Mouse (Mus musculus) megakaryocyte, embryonic 14.5 days (primary cell): Measurements from ENCODE around the gene Dnajc13.

Experiments used
- FLI1 ChIP-seq: IDR thresholded peaks from 2 replicates; pipeline ENCODE4 v1.6.1; 2012; ENCODE audit warnings: low read length, inconsistent platforms, mixed read lengths
- GATA1 ChIP-seq: IDR thresholded peaks from 3 replicates; pipeline ENCODE4 v1.6.1; 2012; ENCODE audit warnings: mixed read lengths, low read length, inconsistent platforms, borderline replicate concordance

GRCm38 (mm10) chr9:104271642-104272041 is 8.9 kb upstream of the Dnajc13 start:
- TF ChIP-seq GATA1 = no peak
- TF ChIP-seq FLI1 = no peak
